Mouse (Mus musculus): ENCODE results near the gene Olfr1348. TPM values are rescaled to one million over a fixed set of nuclear protein-coding genes. Genes with fewer than 3 reads are reported as not detected.

Olfr1348 gene
- polyA plus RNA-seq, 1 experiment from 2014 or later, result not detected

DNA sequence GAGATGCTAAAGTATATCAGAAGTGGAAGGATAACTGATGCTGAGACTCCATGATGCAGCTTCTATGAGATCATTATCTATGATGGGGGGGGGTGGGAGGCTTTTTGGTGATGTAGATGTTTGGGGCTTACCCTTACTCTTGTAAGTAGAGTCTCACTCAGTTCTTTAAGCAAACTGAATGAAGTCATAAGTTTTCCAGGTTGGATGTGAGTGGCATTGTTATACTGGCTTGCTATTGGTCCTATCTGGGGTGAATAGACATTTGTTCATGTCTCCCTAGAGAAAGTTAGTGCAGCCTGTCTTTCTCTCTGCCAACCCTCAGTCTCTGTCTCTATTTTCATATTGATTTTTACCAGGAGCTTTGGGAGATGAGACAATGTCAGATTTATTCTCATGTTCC is 52.7 kb downstream of the Olfr1348 start, which contains the start of gene Olfr1336:
Gene Olfr1336, plus strand, starts transcription at position 301 of the 400 bp plus-strand sequence.
- no peaks in the 10 kb centered on the region for H3K4me1 ChIP-seq (ENCODE audit: control insufficient read depth, insufficient read depth, low read depth, low read length)
- H3K27me3 ChIP-seq (replicated peaks; ENCODE audit: control insufficient read depth, insufficient read depth, low read length), result no peaks in the 10 kb centered on the region
- no peak within 1 kb of the TSS for H3K27ac ChIP-seq (ENCODE audit: low read depth, low read length)
- H3K9me3 ChIP-seq (ENCODE audit: control insufficient read depth, low read length), result no peaks in the 10 kb centered on the region
- H3K4me3 ChIP-seq (ENCODE audit: low read length), result no peak within 1 kb of the TSS
- H3K4me2 ChIP-seq (ENCODE audit: low read length), result no peak within 1 kb of the TSS
- no peaks in the 10 kb centered on the region for H3K36me3 ChIP-seq (ENCODE audit: control insufficient read depth, insufficient read depth, low read length)
- no peak within 1 kb of the TSS for H3K9ac ChIP-seq (ENCODE audit: low read depth, low read length)
- no peak for ATAC-seq

Other genes starting within 250 kb of the Olfr1348 start
- 14.0 and 14.5 TPM in 2 replicates for gene Zfp667, start 222.2 kb downstream of the Olfr1348 start, polyA plus RNA-seq (2015; fragmentation: Nextera tagmentation; extraction: Ambion mirVana)
- gene Zfp583, start 177.5 kb downstream of the Olfr1348 start, polyA plus RNA-seq (2015; fragmentation: Nextera tagmentation; extraction: Ambion mirVana), result 14.7 and 14.8 TPM in 2 replicates
- 7.7 and 8.0 TPM in 2 replicates for gene Gm3854, start 165.0 kb downstream of the Olfr1348 start, polyA plus RNA-seq (2015; fragmentation: Nextera tagmentation; extraction: Ambion mirVana)
- 5.7 and 7.1 TPM in 2 replicates for gene Zfp78, start 145.5 kb downstream of the Olfr1348 start, polyA plus RNA-seq (2015; fragmentation: Nextera tagmentation; extraction: Ambion mirVana)
- gene Zfp28, start 125.5 kb downstream of the Olfr1348 start, polyA plus RNA-seq (2015; fragmentation: Nextera tagmentation; extraction: Ambion mirVana), result 11.8 and 13.4 TPM in 2 replicates
- gene Smim17, start 110.0 kb downstream of the Olfr1348 start, polyA plus RNA-seq (2015; fragmentation: Nextera tagmentation; extraction: Ambion mirVana), result 7.2 and 9.5 TPM in 2 replicates
- not detected in 2 replicates for gene Gm20715, start 98.5 kb downstream of the Olfr1348 start, polyA plus RNA-seq (2015; fragmentation: Nextera tagmentation; extraction: Ambion mirVana)
- gene Olfr1344, start 70.1 kb downstream of the Olfr1348 start, polyA plus RNA-seq (2015; fragmentation: Nextera tagmentation; extraction: Ambion mirVana), result 0.31 and 0.39 TPM in 2 replicates
- not detected in 2 replicates for gene Olfr1336, start 52.6 kb downstream of the Olfr1348 start, polyA plus RNA-seq (2015; fragmentation: Nextera tagmentation; extraction: Ambion mirVana)
- gene Olfr1346, start 41.6 kb downstream of the Olfr1348 start, polyA plus RNA-seq (2015; fragmentation: Nextera tagmentation; extraction: Ambion mirVana), result not detected in 2 replicates
- not detected in 2 replicates for gene Olfr5, start 21.8 kb downstream of the Olfr1348 start, polyA plus RNA-seq (2015; fragmentation: Nextera tagmentation; extraction: Ambion mirVana)
- not detected in 2 replicates for gene Olfr1347, start 9.0 kb downstream of the Olfr1348 start, polyA plus RNA-seq (2015; fragmentation: Nextera tagmentation; extraction: Ambion mirVana)
- gene Olfr1349, start 14.2 kb upstream of the Olfr1348 start, polyA plus RNA-seq (2015; fragmentation: Nextera tagmentation; extraction: Ambion mirVana), result not detected in 2 replicates
- not detected in 2 replicates for gene Olfr1350, start 56.1 kb upstream of the Olfr1348 start, polyA plus RNA-seq (2015; fragmentation: Nextera tagmentation; extraction: Ambion mirVana)
- gene Zim1, start 187.7 kb upstream of the Olfr1348 start, polyA plus RNA-seq (2015; fragmentation: Nextera tagmentation; extraction: Ambion mirVana), result 6.9 and 9.5 TPM in 2 replicates
- gene Peg3, start 221.7 kb upstream of the Olfr1348 start, polyA plus RNA-seq (2015; fragmentation: Nextera tagmentation; extraction: Ambion mirVana), result 97.5 and 111 TPM in 2 replicates
- 26.8 and 31.3 TPM in 2 replicates for gene Usp29, start 221.8 kb upstream of the Olfr1348 start, polyA plus RNA-seq (2015; fragmentation: Nextera tagmentation; extraction: Ambion mirVana)